Mouse (Mus musculus) NIH3T3 (cell line): ENCODE measurements at regions not wholly inside any gene's neighbourhood (a gene's known extent, or its start where the extent isn't known, plus 50 kb on each side); places are given as distances from the start of the nearest gene placed in this dataset.
A peak's percentile ranks its signal among the peaks of the same experiment; 100 is the strongest.

Experiments used
- DNase-seq: peaks from one replicate; pipeline ENCODE4 v3.0.0-alpha.2; 2012; ENCODE audit warnings: low read depth

DNA sequence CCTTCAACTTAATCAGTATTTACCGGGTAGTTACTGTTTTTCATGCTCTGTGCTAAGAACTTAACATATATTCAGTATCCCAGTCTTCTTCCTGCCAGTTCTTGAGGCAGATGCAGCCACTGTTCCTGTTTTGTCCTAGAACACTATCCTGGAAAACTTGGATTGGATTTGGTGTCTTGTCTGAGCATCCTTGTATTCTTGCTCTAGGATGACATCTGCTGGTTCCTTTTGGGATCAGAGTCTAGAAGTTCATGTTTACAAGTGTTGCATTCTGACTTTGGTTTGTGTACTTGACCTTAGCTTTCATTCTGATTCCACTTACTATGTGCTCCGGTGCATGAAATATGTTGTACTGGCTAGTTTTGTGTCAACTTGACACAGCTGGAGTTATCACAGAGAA, 55.4 kb downstream of the Cldn34b3 start:
- peak; percentile 12 for DNase-seq
